Mouse (Mus musculus): ENCODE measurements at regions not wholly inside any gene's neighbourhood (a gene's known extent, or its start where the extent isn't known, plus 50 kb on each side); places are given as distances from the start of the nearest gene placed in this dataset.

- no peak for TF ChIP-seq POLR2A (IDR thresholded peaks at IDR 0.05; ENCODE audit: insufficient read depth, low read length)
- TF ChIP-seq EP300 (IDR thresholded peaks at IDR 0.05; ENCODE audit: insufficient read depth, low read depth, low read length): no peak
- TF ChIP-seq CTCF (IDR thresholded peaks at IDR 0.05; ENCODE audit: low read depth, low read length): no peak
These were observed 437.8 kb downstream of the Prdm2 start for GRCm38 (mm10) chr4:142775023-142775422.
